Mouse (Mus musculus): Measurements from ENCODE around the gene Apip.

DNA sequence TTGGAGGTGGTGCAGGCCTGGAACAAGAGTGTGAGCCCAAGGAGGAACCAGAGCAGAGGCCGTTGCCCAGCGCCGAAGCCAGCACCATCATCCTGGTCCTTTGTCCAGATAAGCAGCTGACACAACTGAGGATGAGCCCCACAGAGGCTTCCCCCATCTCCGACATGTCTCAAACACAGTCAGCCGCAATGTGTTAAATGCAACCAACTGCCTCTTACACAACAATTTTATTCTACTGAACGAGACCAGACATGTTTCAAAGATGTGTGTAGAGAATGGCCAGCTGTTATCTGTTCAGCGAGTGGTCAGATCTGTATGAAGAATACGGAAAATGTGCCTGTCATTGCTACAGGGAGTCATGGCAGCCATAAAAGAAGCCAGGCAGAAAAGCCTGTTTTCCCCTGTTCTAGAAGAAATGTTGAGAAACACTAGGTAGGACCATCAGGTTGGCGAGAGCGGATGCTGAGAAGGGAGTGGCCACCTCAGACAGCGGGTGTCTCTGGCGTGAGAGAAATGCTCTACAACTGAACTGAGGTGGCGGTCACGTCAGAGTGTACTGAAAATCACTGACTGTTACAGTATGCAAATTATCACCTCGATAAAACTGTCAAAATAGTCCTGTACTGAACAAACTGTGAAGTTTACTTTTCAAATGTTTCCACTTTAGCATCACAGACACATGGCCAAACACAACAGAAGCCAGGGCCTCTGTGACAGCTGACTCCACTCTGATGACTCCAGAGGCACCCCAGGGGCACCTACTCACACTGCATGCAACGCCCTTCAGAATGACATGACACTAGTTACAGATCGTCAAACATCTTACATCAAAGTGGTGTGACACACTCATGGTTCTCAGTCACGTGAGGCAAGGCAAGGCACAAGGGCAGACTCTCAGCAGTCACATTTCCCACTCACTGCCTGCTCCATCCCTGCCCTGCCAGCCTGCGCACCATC is 21.3 kb upstream of the Apip start:
- TF ChIP-seq CHD2 (IDR thresholded peaks at IDR 0.05; ENCODE audit: low read depth, low read length) = no peak
- TF ChIP-seq MAFK (IDR thresholded peaks at IDR 0.05; ENCODE audit: insufficient read depth, low read depth, low read length) = no peak
